Mouse (Mus musculus) G1E (cell line): ENCODE data around the gene Oxtr. TPM values are rescaled to one million over a fixed set of nuclear protein-coding genes. Genes with fewer than 3 reads are reported as not detected.
A peak's percentile ranks its signal among the peaks of the same experiment; 100 is the strongest.

ENCODE experiments used
- ATAC-seq: 2 replicates; pipeline ENCODE4 v1.8.0; 2016; ENCODE audit warnings: mild to moderate bottlenecking; ENCODE audit not compliant: insufficient number of reproducible peaks, poor library complexity, low FRiP score, severe bottlenecking; ENCODE audit errors: extremely low read depth
- DNase-seq: peaks from one replicate; pipeline ENCODE4 v3.0.0; 2012; ENCODE audit warnings: low spot score
- H3K27me3 ChIP-seq: 2 replicates; pipeline ENCODE4 v1.6.1; 2012; ENCODE audit warnings: mild to moderate bottlenecking, low read length, inconsistent platforms; ENCODE audit not compliant: insufficient read depth
- H3K36me3 ChIP-seq: replicated peaks from 2 replicates; pipeline ENCODE3; 2012; ENCODE audit warnings: mild to moderate bottlenecking, inconsistent platforms
- H3K4me1 ChIP-seq: 2 replicates; pipeline ENCODE4 v1.6.1; 2012; ENCODE audit warnings: low read depth, low read length, inconsistent platforms, mixed read lengths; ENCODE audit not compliant: insufficient read depth
- H3K4me3 ChIP-seq: 2 replicates; pipeline ENCODE4 v1.5.1; 2012; ENCODE audit warnings: low read depth, mild to moderate bottlenecking, inconsistent platforms, low read length, moderate library complexity, mixed read lengths
- H3K9me3 ChIP-seq: replicated peaks from 2 replicates; pipeline ENCODE4 v1.6.1; 2012; ENCODE audit warnings: inconsistent platforms
- CTCF ChIP-seq: IDR thresholded peaks from 2 replicates; pipeline ENCODE4 v1.5.1; 2012; ENCODE audit warnings: low read depth, low read length, inconsistent platforms, mixed read lengths
- GATA1 ChIP-seq: IDR thresholded peaks from 2 replicates; pipeline ENCODE4 v1.6.1; 2012; ENCODE audit warnings: borderline replicate concordance, low read length, inconsistent platforms, mixed read lengths
- GATA2 ChIP-seq: IDR thresholded peaks from 2 replicates; pipeline ENCODE4 v1.6.1; 2012; ENCODE audit warnings: low read depth, low read length, inconsistent platforms, borderline replicate concordance
- POLR2AphosphoS5 ChIP-seq: IDR thresholded peaks from 2 replicates; pipeline ENCODE4 v1.6.1; 2012; ENCODE audit warnings: low read depth, low read length, inconsistent platforms; ENCODE audit not compliant: insufficient replicate concordance
- TAL1 ChIP-seq: conservative IDR thresholded peaks from 2 replicates; pipeline ENCODE4 v1.6.1; 2012; ENCODE audit warnings: low read depth, low read length, inconsistent platforms, mixed read lengths
- polyA plus RNA-seq: library from polyadenylated mRNA; stranded (reverse); fragments of >175 nt; gene quantifications from 2 replicates; pipeline ENCODE4 v1.2.3, GENCODE M21; 2012
- total RNA-seq, 2 experiments: library from RNA; stranded (forward) in 1 of 2; stranded (reverse) in 1 of 2; fragments of 200-1000 nt in 1 of 2; fragments of >200 nt in 1 of 2; fragmentation: Nextera tagmentation in 1 of 2; gene quantifications; 2 replicates each; pipeline ENCODE4 v1.2.3; 2014 to 2017

Gene Oxtr
- not detected in 2 replicates for total RNA-seq (2014; fragmentation: Nextera tagmentation)
- 0.06 and 0.27 TPM in 2 replicates for total RNA-seq (2017)
- polyA plus RNA-seq = 0.01 TPM in 1 of 2 replicates, not detected in the other

DNA sequence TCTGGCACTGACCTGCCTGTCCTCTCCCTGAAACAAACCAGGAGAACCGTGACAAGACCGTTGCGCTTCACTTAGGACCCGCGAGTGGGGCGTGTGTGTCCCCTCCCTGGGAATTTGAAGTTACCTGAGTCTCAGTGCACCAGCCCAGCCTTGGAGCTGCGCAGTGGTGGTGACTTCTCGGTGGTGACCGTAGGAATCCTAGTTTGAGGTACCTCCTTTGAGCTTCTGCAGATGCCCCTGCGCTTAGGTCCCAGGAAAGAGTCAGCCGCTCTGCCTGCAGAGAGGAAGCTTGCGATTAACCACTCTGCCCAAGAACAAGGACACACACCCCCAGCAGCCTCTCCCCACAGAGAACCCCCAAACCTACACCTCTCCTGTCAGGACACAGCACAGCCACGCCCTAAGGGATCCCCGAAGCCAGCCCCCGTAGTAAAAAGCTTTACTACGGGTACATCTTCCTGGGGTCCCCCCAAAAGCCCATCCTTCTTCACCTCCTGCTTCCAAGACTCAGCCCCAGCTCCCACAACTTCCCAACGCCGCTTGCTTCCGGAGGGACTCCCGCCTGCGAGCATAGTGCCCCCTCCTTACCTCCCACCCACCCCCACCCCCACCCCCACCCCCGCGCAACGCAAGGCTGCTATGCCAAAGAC, at the start of gene Oxtr:
Oxtr (minus strand) TSS at position 34 of the 650 bp plus-strand sequence.
- TF ChIP-seq POLR2AphosphoS5 (no peak), CTCF (no peak), GATA2 (no peak), TAL1 (no peak), GATA1 (no peak)
- no peak for ATAC-seq
- H3K27me3 ChIP-seq = no peaks in the 10 kb centered on the region

GRCm38 (mm10) chr6:112525434-112525833, 35.7 kb upstream of the Oxtr start:
- no peak for DNase-seq
- Histone ChIP-seq H3K27me3 (no peaks in the 10 kb centered on the region), H3K4me3 (no peak overlapping the region), H3K4me1 (no peaks in the 10 kb centered on the region), H3K9me3 (peaks cover 32% of the 10 kb centered on the region), H3K36me3 (no peaks in the 10 kb centered on the region)
- no peak for ATAC-seq
- no peak for TF ChIP-seq POLR2AphosphoS5
- TF ChIP-seq GATA1 = no peak

More for the DNA sequence above, at the start of gene Oxtr:
- H3K36me3 ChIP-seq = no peaks in the 10 kb centered on the region
- peaks cover 87% of the 10 kb centered on the region for H3K9me3 ChIP-seq
- DNase-seq = no peak
- H3K4me1 ChIP-seq = peaks cover 2% of the 10 kb centered on the region
- H3K4me3 ChIP-seq = peak within 1 kb of the TSS; percentile 44; the same call in 1 of the 2 replicates

DNA sequence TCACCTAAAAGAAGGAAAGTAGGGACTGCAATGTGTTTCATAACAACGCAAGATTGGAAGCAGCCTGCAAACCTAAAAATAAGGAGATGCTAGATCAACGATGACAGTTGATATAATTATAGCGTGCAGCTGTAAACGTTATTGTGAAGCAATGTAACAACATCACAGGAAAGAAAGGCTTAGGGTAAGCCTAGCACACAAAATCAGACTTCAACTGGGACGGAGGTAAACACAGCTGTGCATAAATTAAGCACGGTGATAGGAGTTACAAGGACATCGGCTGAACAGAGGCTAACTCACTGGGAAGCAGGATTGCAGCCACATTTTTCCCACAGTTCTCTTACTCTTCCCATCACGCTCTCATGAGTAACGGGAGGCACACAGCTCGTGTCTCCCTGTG, 34.7 kb upstream of the Oxtr start:
- Histone ChIP-seq H3K36me3 (no peaks in the 10 kb centered on the region), H3K27me3 (no peaks in the 10 kb centered on the region), H3K4me3 (no peak overlapping the region), H3K4me1 (no peaks in the 10 kb centered on the region), H3K9me3 (peaks cover 32% of the 10 kb centered on the region)
- TF ChIP-seq POLR2AphosphoS5 (no peak), CTCF (no peak), GATA2 (no peak)
- DNase-seq (no peak), ATAC-seq (no peak)

DNA sequence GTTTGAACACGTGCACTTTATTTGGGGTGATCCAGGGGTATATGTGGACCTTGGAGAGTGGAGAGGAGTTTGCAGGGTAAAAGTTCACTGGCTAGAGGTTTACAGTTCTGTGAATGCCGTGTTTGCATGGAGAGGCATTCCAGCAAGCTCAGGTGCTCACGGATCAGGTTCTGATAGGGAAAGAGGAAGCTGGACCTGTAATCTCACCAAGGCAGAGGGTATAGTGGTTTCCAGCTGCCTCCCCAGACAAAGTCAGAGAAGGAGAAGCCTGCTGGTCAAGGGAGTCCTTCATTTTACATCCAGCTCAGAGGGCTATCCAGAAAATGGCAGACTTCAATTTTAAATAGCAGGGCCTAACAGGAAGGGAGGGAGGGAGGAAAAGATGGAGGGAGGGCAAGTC, 28.2 kb upstream of the Oxtr start:
- no peak for DNase-seq

DNA sequence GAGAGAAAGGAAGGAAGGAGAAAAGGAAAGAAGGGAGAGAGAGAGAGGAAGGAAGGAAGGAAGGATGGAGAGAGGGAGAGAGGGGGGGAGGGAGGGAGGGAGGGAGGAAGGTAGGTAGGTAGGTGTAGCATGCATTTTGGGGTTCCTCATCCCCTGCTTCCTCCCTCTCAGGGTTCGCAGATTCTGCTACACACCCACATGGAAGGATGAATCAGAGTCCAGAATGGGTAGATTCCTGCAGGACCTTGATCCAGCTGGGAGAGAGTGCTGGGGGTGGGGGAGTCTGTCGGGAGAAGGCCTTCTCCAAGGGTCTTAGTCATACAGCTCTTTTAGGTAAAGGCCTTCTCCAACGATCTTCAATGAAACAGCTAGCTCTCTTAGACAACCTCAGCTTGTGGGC, 27.8 kb upstream of the Oxtr start:
- H3K36me3 ChIP-seq = no peaks in the 10 kb centered on the region
- ATAC-seq (no peak), DNase-seq (no peak)
- peaks cover 6% of the 10 kb centered on the region for H3K4me1 ChIP-seq
- no peak for TF ChIP-seq CTCF
- no peak overlapping the region for H3K4me3 ChIP-seq
- H3K9me3 ChIP-seq = peaks cover 33% of the 10 kb centered on the region
- H3K27me3 ChIP-seq = no peaks in the 10 kb centered on the region

More for the DNA sequence above, 28.2 kb upstream of the Oxtr start:
- Histone ChIP-seq H3K4me3 (no peak overlapping the region), H3K4me1 (peaks cover 6% of the 10 kb centered on the region), H3K36me3 (no peaks in the 10 kb centered on the region), H3K9me3 (peaks cover 33% of the 10 kb centered on the region), H3K27me3 (no peaks in the 10 kb centered on the region)
- no peak for ATAC-seq
- 0 out of 2 replicates have a peak, but pooled peaks have one; percentile 27 for TF ChIP-seq TAL1
- no peak for TF ChIP-seq GATA1
- no peak for TF ChIP-seq CTCF
- no peak for TF ChIP-seq POLR2AphosphoS5
- TF ChIP-seq GATA2 = no peak

DNA sequence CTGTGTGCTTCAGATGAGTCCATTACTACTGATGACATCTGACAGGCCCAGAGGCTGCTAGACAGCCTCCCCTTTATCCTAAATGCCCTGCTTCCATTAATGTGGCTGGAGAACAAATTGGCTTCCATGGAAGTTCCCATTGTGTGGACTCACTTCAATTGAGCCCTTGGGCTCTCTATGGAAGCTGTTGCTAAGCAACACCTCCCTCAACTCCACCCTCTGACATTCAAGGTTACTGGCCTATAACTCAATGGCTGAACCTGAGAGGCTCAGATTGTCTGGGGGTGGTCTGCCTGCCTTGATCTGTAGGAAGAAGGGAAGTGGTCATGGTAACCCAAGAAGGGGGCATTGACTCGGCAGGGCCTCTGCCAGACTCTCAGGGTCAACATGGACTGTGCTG, 26.8 kb upstream of the Oxtr start:
- H3K36me3 ChIP-seq = no peaks in the 10 kb centered on the region
- peaks cover 6% of the 10 kb centered on the region for H3K4me1 ChIP-seq
- no peak overlapping the region for H3K4me3 ChIP-seq
- no peaks in the 10 kb centered on the region for H3K27me3 ChIP-seq
- no peak for ATAC-seq
- H3K9me3 ChIP-seq = peaks cover 33% of the 10 kb centered on the region
- no peak for TF ChIP-seq TAL1
- TF ChIP-seq GATA1 = no peak
- no peak for TF ChIP-seq CTCF
- TF ChIP-seq GATA2 = no peak
- no peak for TF ChIP-seq POLR2AphosphoS5
- DNase-seq = no peak

DNA sequence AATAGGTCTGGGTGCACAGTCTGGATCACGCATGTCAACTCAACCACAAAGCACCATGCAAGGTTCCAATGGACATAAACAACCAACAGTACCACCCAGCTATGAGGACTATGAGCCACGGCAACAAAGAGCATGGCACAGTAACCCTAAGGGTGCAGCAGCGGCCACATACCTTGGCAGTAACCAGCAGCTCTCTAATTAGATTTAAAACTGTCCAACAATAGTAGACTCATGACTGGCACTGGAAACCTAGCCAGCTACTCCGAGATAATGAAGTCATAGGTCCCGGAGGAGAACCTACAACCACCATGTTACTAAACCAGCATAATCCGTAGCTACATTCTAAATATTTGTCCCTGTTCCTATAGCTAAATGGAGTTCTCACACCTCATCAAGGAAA, 24.8 kb upstream of the Oxtr start:
- TF ChIP-seq CTCF = no peak
- TF ChIP-seq GATA1 = no peak
- no peak for TF ChIP-seq TAL1
- no peak for TF ChIP-seq GATA2
- TF ChIP-seq POLR2AphosphoS5 = no peak
- no peak for DNase-seq
- no peak for ATAC-seq
- peaks cover 9% of the 10 kb centered on the region for H3K4me1 ChIP-seq
- no peaks in the 10 kb centered on the region for H3K27me3 ChIP-seq
- peaks cover 26% of the 10 kb centered on the region for H3K9me3 ChIP-seq
- H3K4me3 ChIP-seq = no peak overlapping the region
- H3K36me3 ChIP-seq = no peaks in the 10 kb centered on the region
